Mouse (Mus musculus): ENCODE results near the gene Gm13420. TPM values are rescaled to one million over a fixed set of nuclear protein-coding genes. Genes with fewer than 3 reads are reported as not detected.

Gene Gm13420
- total and polyA plus RNA-seq, 3 experiments: not detected

DNA sequence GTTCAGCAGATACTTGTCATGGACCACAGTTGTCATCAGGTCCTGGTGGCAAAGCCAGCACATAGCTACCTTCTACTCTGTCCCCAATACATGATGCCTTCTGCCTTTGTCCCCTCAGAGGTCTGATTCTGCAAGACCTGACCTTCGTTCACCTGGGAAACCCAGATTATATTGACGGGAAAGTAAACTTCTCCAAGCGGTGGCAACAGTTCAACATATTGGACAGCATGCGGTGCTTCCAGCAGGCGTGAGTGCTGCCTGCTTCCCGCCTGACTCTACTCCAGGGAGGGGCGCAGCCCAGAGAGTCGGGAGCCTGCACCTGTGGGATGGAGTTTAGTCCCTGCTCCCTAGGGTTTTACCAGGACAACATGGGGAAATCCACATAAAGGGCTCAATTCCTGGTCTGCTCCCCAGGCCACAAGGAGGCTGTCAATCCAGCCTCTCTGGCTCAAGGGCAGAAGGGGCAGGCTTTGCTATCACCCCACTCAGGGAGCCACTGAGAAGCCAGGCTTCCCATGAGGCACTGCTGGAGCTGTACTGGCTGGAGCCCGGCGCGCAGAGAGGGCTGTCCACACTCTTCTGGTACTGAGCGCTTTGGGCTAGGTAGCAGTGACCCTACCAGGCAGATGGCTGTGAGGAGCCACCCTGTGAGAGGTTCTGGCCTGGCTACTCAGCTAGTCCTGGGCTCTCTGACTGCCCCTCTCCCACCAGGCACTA, 14.1 kb downstream of the Gm13420 start:
- no peaks in the 10 kb centered on the region for H3K27me3 ChIP-seq (replicated peaks)
- H3K4me2 ChIP-seq (ENCODE audit: insufficient read depth, low read depth, poor library complexity, severe bottlenecking): no peak overlapping the region
- peaks cover 80 to 86% of the 10 kb centered on the region in 2 experiments for H3K36me3 ChIP-seq (replicated peaks in 1 of 2; ENCODE audit: control insufficient read depth in 1 of 2, insufficient read depth in 1 of 2, low read length in 1 of 2)
- H3K79me2 ChIP-seq (replicated peaks; ENCODE audit: control insufficient read depth, extremely low read depth, insufficient read depth, poor library complexity, severe bottlenecking): no peaks in the 10 kb centered on the region
- no peaks in the 10 kb centered on the region for H3K9me3 ChIP-seq (replicated peaks; ENCODE audit: low read length)
- in situ Hi-C loops (cut with MboI; ENCODE audit: low pct_ligation_motif_present, low pct_unique_long_range_greater_than_20kb, low sequenced_read_pairs) (no loop called here), dilution Hi-C loops (cut with MboI; ENCODE audit: extremely low pct_ligation_motif_present, extremely low pct_unique_long_range_greater_than_20kb, low sequenced_read_pairs) (no loop called here)
- H3K4me3 ChIP-seq (replicated peaks in 1 of 3; ENCODE audit: low read depth in 2 of 3, low read length in 2 of 3, poor library complexity in 1 of 3): no peak overlapping the region
- no peak for DNase-seq (ENCODE audit: extremely low read depth)
- no peak overlapping the region for H3K9ac ChIP-seq (ENCODE audit: insufficient read depth, low read depth)
- peaks cover 0 to 31% of the 10 kb centered on the region in 2 experiments; a peak in 2 of 4 replicates for H3K4me1 ChIP-seq (ENCODE audit: control insufficient read depth in 1 of 2, insufficient read depth in 2 of 2)
- no peak overlapping the region for H3K27ac ChIP-seq (ENCODE audit: insufficient read depth, low read depth)
- no peak for TF ChIP-seq GABPA (IDR thresholded peaks at IDR 0.05; ENCODE audit: insufficient replicate concordance, low read depth, low read length)
- no peak for TF ChIP-seq ZKSCAN1 (IDR thresholded peaks at IDR 0.05; ENCODE audit: borderline replicate concordance, low read depth, low read length)
- TF ChIP-seq ZC3H11A (IDR thresholded peaks at IDR 0.05; ENCODE audit: low read depth, low read length): no peak
- TF ChIP-seq BHLHE40 (IDR thresholded peaks at IDR 0.05; ENCODE audit: low read depth, low read length): no peak
- no peak for TF ChIP-seq CHD1 (IDR thresholded peaks at IDR 0.05; ENCODE audit: low read depth, low read length)
- no peak for TF ChIP-seq MAX (IDR thresholded peaks at IDR 0.05; ENCODE audit: low read length)
- TF ChIP-seq CHD2 (IDR thresholded peaks at IDR 0.05; ENCODE audit: low read length): no peak
- no peak for TF ChIP-seq ELF1 (IDR thresholded peaks at IDR 0.05; ENCODE audit: low read depth, low read length)
- no peak for TF ChIP-seq RCOR1 (conservative IDR thresholded peaks at IDR 0.05; ENCODE audit: low read depth, low read length)
- no peak for TF ChIP-seq POLR2A (IDR thresholded peaks at IDR 0.05; ENCODE audit: low read depth, low read length)
- TF ChIP-seq MEF2A (IDR thresholded peaks at IDR 0.05; ENCODE audit: borderline replicate concordance, low read depth, low read length): no peak
- no peak for TF ChIP-seq RAD21 (IDR thresholded peaks at IDR 0.05; ENCODE audit: low read depth, low read length)
- no peak for TF ChIP-seq CTCF (conservative IDR thresholded peaks at IDR 0.05 in 1 of 2, IDR thresholded peaks at IDR 0.05 in 1 of 2; ENCODE audit: low read depth in 2 of 2, low read length in 2 of 2)
- no peak for TF ChIP-seq SIN3A (IDR thresholded peaks at IDR 0.05; ENCODE audit: low read length)
- TF ChIP-seq ETS1 (conservative IDR thresholded peaks at IDR 0.05; ENCODE audit: low read depth, low read length): no peak

GRCm38 (mm10) chr2:29735708-29736107, 15.8 kb downstream of the Gm13420 start:
- TF ChIP-seq RAD21 (IDR thresholded peaks at IDR 0.05; ENCODE audit: low read depth, low read length) (no peak), EP300 (IDR thresholded peaks at IDR 0.05; ENCODE audit: low read length) (no peak), MXI1 (IDR thresholded peaks at IDR 0.05; ENCODE audit: low read depth, low read length) (no peak), MAZ (IDR thresholded peaks at IDR 0.05; ENCODE audit: low read depth, low read length) (no peak), RCOR1 (conservative IDR thresholded peaks at IDR 0.05; ENCODE audit: low read depth, low read length) (no peak), CTCF (conservative IDR thresholded peaks at IDR 0.05 in 1 of 2, IDR thresholded peaks at IDR 0.05 in 1 of 2; ENCODE audit: low read depth in 2 of 2, low read length in 2 of 2) (no peak), CHD1 (IDR thresholded peaks at IDR 0.05; ENCODE audit: low read depth, low read length) (no peak), KAT2A (IDR thresholded peaks at IDR 0.05; ENCODE audit: insufficient replicate concordance, low read length) (no peak), IRF4 (IDR thresholded peaks at IDR 0.05; ENCODE audit: low read depth, low read length) (no peak), NRF1 (IDR thresholded peaks at IDR 0.05; ENCODE audit: low read depth, low read length) (no peak), ELF1 (IDR thresholded peaks at IDR 0.05; ENCODE audit: low read depth, low read length) (no peak), PAX5 (IDR thresholded peaks at IDR 0.05; ENCODE audit: low read length) (no peak), MAFK (IDR thresholded peaks at IDR 0.05; ENCODE audit: insufficient replicate concordance, low read length) (no peak), MAX (IDR thresholded peaks at IDR 0.05; ENCODE audit: low read length) (no peak), USF1 (IDR thresholded peaks at IDR 0.05; ENCODE audit: low read depth, low read length) (no peak), NELFE (IDR thresholded peaks at IDR 0.05; ENCODE audit: low read depth, low read length) (no peak), ZKSCAN1 (IDR thresholded peaks at IDR 0.05; ENCODE audit: borderline replicate concordance, low read depth, low read length) (no peak), MYC (IDR thresholded peaks at IDR 0.05; ENCODE audit: low read depth, low read length) (no peak), BHLHE40 (IDR thresholded peaks at IDR 0.05; ENCODE audit: low read depth, low read length) (no peak), GABPA (IDR thresholded peaks at IDR 0.05; ENCODE audit: insufficient replicate concordance, low read depth, low read length) (no peak)
- Histone ChIP-seq H3K4me3 (replicated peaks in 1 of 3; ENCODE audit: low read depth in 2 of 3, low read length in 2 of 3, poor library complexity in 1 of 3) (no peak overlapping the region), H3K9me3 (replicated peaks; ENCODE audit: low read length) (no peaks in the 10 kb centered on the region), H3K9ac (ENCODE audit: insufficient read depth, low read depth) (no peak overlapping the region), H3K36me3 (replicated peaks in 1 of 2; ENCODE audit: control insufficient read depth in 1 of 2, insufficient read depth in 1 of 2, low read length in 1 of 2) (peaks cover 92 to 98% of the 10 kb centered on the region in 2 experiments), H3K79me2 (replicated peaks; ENCODE audit: control insufficient read depth, extremely low read depth, insufficient read depth, poor library complexity, severe bottlenecking) (no peaks in the 10 kb centered on the region), H3K4me1 (ENCODE audit: control insufficient read depth in 1 of 2, insufficient read depth in 2 of 2) (peaks cover 0 to 33% of the 10 kb centered on the region in 2 experiments; a peak in 2 of 4 replicates), H3K4me2 (ENCODE audit: insufficient read depth, low read depth, poor library complexity, severe bottlenecking) (no peak overlapping the region), H3K27me3 (replicated peaks) (no peaks in the 10 kb centered on the region), H3K27ac (ENCODE audit: insufficient read depth, low read depth) (no peak overlapping the region)
- in situ Hi-C loops (cut with MboI; ENCODE audit: low pct_ligation_motif_present, low pct_unique_long_range_greater_than_20kb, low sequenced_read_pairs): no loop called here
- dilution Hi-C loops (cut with MboI; ENCODE audit: extremely low pct_ligation_motif_present, extremely low pct_unique_long_range_greater_than_20kb, low sequenced_read_pairs): no loop called here
- DNase-seq (ENCODE audit: extremely low read depth): no peak
